Mouse (Mus musculus) stomach, postnatal 0 days (tissue): Measurements from ENCODE around the gene Foxg1.

ENCODE experiments used
- CTCF ChIP-seq: IDR thresholded peaks from 2 replicates; pipeline ENCODE4 v1.5.1; 2016; ENCODE audit warnings: antibody characterized with exemption, low read depth, mild to moderate bottlenecking, moderate library complexity
- EP300 ChIP-seq: optimal IDR thresholded peaks from 2 replicates; pipeline ENCODE3; 2016; ENCODE audit warnings: antibody characterized with exemption

GRCm38 (mm10) chr12:49379446-49379845 is 3.0 kb upstream of the Foxg1 start:
- TF ChIP-seq CTCF = no peak
- TF ChIP-seq EP300 = no peak
